Mouse (Mus musculus) lung, embryonic 16.5 days (tissue): ENCODE measurements around the gene Erlec1. TPM values are rescaled to one million over a fixed set of nuclear protein-coding genes. Genes with fewer than 3 reads are reported as not detected.

Source experiments
- ATAC-seq: fragments of 200-750 bp; cut with Nextera tagmentation; 2 replicates; pipeline ENCODE4 v1.8.0; 2017; ENCODE audit warnings: low read depth, mild to moderate bottlenecking, moderate library complexity
- H3K27ac ChIP-seq: fragments of 300-500 bp; sonication (generic); 2 replicates; pipeline ENCODE4 v1.5.1; 2014; ENCODE audit warnings: mild to moderate bottlenecking, control low read depth, low read length
- H3K27me3 ChIP-seq: fragments of 300-500 bp; sonication (generic); 2 replicates; pipeline ENCODE4 v1.6.1; 2014; ENCODE audit warnings: low read depth, low read length, mixed read lengths; ENCODE audit not compliant: control insufficient read depth, insufficient read depth
- H3K36me3 ChIP-seq: fragments of 300-500 bp; sonication (generic); 2 replicates; pipeline ENCODE4 v1.6.1; 2014; ENCODE audit warnings: low read length; ENCODE audit not compliant: control insufficient read depth, insufficient read depth
- H3K4me1 ChIP-seq: fragments of 300-500 bp; sonication (generic); replicated peaks from 2 replicates; pipeline ENCODE4 v1.6.1; 2014; ENCODE audit warnings: low read length, mixed read lengths; ENCODE audit not compliant: control insufficient read depth, insufficient read depth
- H3K4me2 ChIP-seq: fragments of 300-500 bp; sonication (generic); 2 replicates; pipeline ENCODE4 v1.6.1; 2014; ENCODE audit warnings: low read depth, low read length, control low read depth
- H3K4me3 ChIP-seq: fragments of 300-500 bp; sonication (generic); 2 replicates; pipeline ENCODE4 v1.5.1; 2014; ENCODE audit warnings: mild to moderate bottlenecking, low read length, control low read depth
- H3K9ac ChIP-seq: fragments of 300-500 bp; sonication (generic); 2 replicates; pipeline ENCODE4 v1.6.1; 2014; ENCODE audit warnings: low read length, control low read depth
- H3K9me3 ChIP-seq: fragments of 300-500 bp; sonication (generic); 2 replicates; pipeline ENCODE4 v1.6.1; 2016; ENCODE audit warnings: low read length; ENCODE audit not compliant: control insufficient read depth
- WGBS: fragments of 180-500 bp; shearing (Covaris S2); extraction: QIAGEN DNeasy Blood & Tissue Kit; methylation state at CpG from one replicate; pipeline ENCODE4 v1.1.7; 2014; 5-methylcytosine and 5-hydroxymethylcytosine counted together
- polyA plus RNA-seq: library from polyadenylated mRNA; unstranded; fragments of >200 nt; fragmentation: Nextera tagmentation; extraction: Ambion mirVana; gene quantifications from 2 replicates; pipeline ENCODE4 v1.2.1, GENCODE M21; 2015

Gene Erlec1
- polyA plus RNA-seq, 1 experiment from 2014 or later: 10.4 TPM

- no peaks in the 10 kb centered on the region for H3K36me3 ChIP-seq
- no peaks in the 10 kb centered on the region for H3K27me3 ChIP-seq
- no peak overlapping the region for H3K9ac ChIP-seq
- 93% methylated on average over 1 of the region's 1 CpGs for WGBS
- H3K9me3 ChIP-seq: no peaks in the 10 kb centered on the region
- no peak overlapping the region for H3K4me2 ChIP-seq
- ATAC-seq: no peak
- no peak overlapping the region for H3K4me3 ChIP-seq
- no peaks in the 10 kb centered on the region for H3K4me1 ChIP-seq
- no peak overlapping the region for H3K27ac ChIP-seq
Observed at GRCm38 (mm10) chr11:30896201-30896600, 57.9 kb downstream of the Erlec1 start.

GRCm38 (mm10) chr11:30888153-30888552 lies 66.0 kb downstream of the Erlec1 start:
- Histone ChIP-seq H3K9me3 (no peaks in the 10 kb centered on the region), H3K27me3 (peaks cover 3% of the 10 kb centered on the region; the same call in 1 of the 2 replicates), H3K36me3 (no peaks in the 10 kb centered on the region), H3K4me3 (no peak overlapping the region), H3K4me2 (no peak overlapping the region), H3K9ac (no peak overlapping the region), H3K27ac (no peak overlapping the region), H3K4me1 (no peaks in the 10 kb centered on the region)
- WGBS: 76% methylated on average over 2 of the region's 2 CpGs
- ATAC-seq: no peak

- H3K9ac ChIP-seq: peak within 1 kb of the TSS; percentile 47
- peak within 1 kb of the TSS; percentile 52 for H3K4me3 ChIP-seq
- no peaks in the 10 kb centered on the region for H3K4me1 ChIP-seq
- no peaks in the 10 kb centered on the region for H3K9me3 ChIP-seq
- no peaks in the 10 kb centered on the region for H3K36me3 ChIP-seq
- peak within 1 kb of the TSS; percentile 86 for H3K4me2 ChIP-seq
- no peak within 1 kb of the TSS for H3K27ac ChIP-seq
- peaks cover 3% of the 10 kb centered on the region; the same call in 1 of the 2 replicates for H3K27me3 ChIP-seq
- peak; percentile 96 for ATAC-seq
- WGBS: 4% methylated on average over 40 of the region's 41 CpGs
Observed at GRCm38 (mm10) chr11:30885171-30885871, 68.8 kb downstream of the Erlec1 start, which contains the start of the genes Gpr75 and Asb3. Gene Gpr75, plus strand, starts transcription at chr11:30885358. Gene Asb3, plus strand, starts transcription at chr11:30885416.

Other genes with a start within 250 kb of the Erlec1 start
- 14.7 and 14.9 TPM in 2 replicates for gene Psme4, start 182.6 kb downstream of the Erlec1 start, polyA plus RNA-seq
- gene Gpr75, start 69.0 kb downstream of the Erlec1 start, polyA plus RNA-seq: 0.15 and 0.28 TPM in 2 replicates
- 30.5 and 30.8 TPM in 2 replicates for gene Asb3, start 68.9 kb downstream of the Erlec1 start, polyA plus RNA-seq
- gene Chac2, start 32.0 kb upstream of the Erlec1 start, polyA plus RNA-seq: 18.9 and 19.1 TPM in 2 replicates
- gene Gm17332, start 228.1 kb upstream of the Erlec1 start, polyA plus RNA-seq: not detected in 2 replicates